Mouse (Mus musculus) layer of hippocampus, adult 6 months (tissue): Measurements from ENCODE around the gene Chd2. TPM values are rescaled to one million over a fixed set of nuclear protein-coding genes. Genes with fewer than 3 reads are reported as not detected.

Experiments used
- long read RNA-seq, 2 experiments: library from polyadenylated mRNA; unstranded; transcript quantifications; one replicate each; pipeline ENCODE4 v2.0.0; 2019 to 2020
- polyA plus RNA-seq: library from polyadenylated mRNA; unstranded; fragments of <200 nt; fragmentation: Nextera tagmentation; gene quantifications from 2 replicates; pipeline ENCODE4 v1.2.3, GENCODE M21; 2021

Gene Chd2
- polyA plus RNA-seq = 8.5 and 11.6 TPM in 2 replicates
- long read RNA-seq, experiment 1, partial matches to known transcripts = 18 of 25 reads
- long read RNA-seq, experiment 1, other reads (novel, unspliced or antisense) = 7 of 25 reads
- long read RNA-seq, experiment 2, partial matches to known transcripts = 31 of 49 reads
- long read RNA-seq, experiment 2, other reads (novel, unspliced or antisense) = 16 of 49 reads

DNA sequence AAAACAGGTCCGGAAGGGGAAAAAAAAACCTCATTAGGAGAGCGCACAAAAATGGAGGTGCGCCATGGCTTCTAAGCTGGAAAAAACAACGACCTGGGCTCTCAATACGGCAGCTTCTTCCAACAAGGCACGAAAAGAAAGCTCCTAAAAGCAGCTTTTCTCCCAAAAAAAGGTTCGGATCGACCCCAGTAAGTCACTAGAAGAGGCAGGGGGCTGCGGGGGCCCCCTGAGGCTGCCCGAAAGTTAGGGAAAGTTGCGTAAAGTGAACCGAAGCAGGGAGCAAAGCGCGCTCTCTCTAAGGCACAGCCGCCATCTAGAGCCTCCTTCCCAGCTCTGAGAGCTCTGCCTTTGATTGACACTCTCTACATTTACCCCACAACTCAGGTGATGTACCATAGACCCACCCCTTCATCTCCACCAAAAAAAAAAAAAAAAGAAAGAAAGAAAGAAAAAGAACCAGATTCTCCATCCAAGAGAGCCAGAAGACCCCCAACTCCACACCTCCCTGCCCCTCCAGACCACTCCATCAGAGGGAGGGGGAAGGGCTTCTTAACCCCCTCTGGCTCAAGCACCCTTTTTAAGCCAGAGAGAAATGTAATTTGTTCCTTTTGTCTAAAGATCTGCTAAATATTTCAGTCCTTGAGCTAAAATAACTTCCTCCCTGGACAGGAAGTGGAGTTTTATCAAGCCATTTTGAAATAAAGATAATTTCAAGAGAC is at the start of gene Chd2:
Chd2 (minus strand) TSS at position 419 of the 719 bp plus-strand sequence.

Other genes starting within 250 kb of the Chd2 start
- 7.9 and 11.0 TPM in 2 replicates for gene Rgma, start 166.3 kb downstream of the Chd2 start, polyA plus RNA-seq
- gene Fam174b, start 198.5 kb upstream of the Chd2 start, polyA plus RNA-seq = 24.9 and 32.4 TPM in 2 replicates